Mouse (Mus musculus) liver, adult 2 months (tissue): ENCODE results near the gene Zfp592. TPM values are rescaled to one million over a fixed set of nuclear protein-coding genes. Genes with fewer than 3 reads are reported as not detected.

Experiments
- DNase-seq: peaks from one replicate; pipeline ENCODE4 v3.0.0-alpha.2; 2011; ENCODE audit warnings: low read depth, low spot score; ENCODE audit errors: extremely low read depth
- H3K27ac ChIP-seq: fragments of 200-500 bp; replicated peaks from 2 replicates; pipeline ENCODE4 v1.5.1; 2012; ENCODE audit warnings: low read depth, mild to moderate bottlenecking, control low read depth, inconsistent platforms, low read length; ENCODE audit not compliant: insufficient read depth
- H3K27me3 ChIP-seq: fragments of 200-500 bp; 2 replicates; pipeline ENCODE4 v1.6.1; 2012; ENCODE audit warnings: mild to moderate bottlenecking, moderate library complexity, low read length, inconsistent platforms; ENCODE audit not compliant: control insufficient read depth, insufficient read depth
- H3K36me3 ChIP-seq: fragments of 200-500 bp; 2 replicates; pipeline ENCODE4 v1.6.1; 2012; ENCODE audit warnings: low read length, inconsistent platforms; ENCODE audit not compliant: control insufficient read depth, insufficient read depth
- H3K4me1 ChIP-seq: fragments of 200-500 bp; 2 replicates; pipeline ENCODE4 v1.6.1; 2011; ENCODE audit warnings: low read length; ENCODE audit not compliant: control insufficient read depth, insufficient read depth
- H3K4me3 ChIP-seq: fragments of 200-500 bp; 2 replicates; pipeline ENCODE4 v1.5.1; 2011; ENCODE audit warnings: low read depth, mild to moderate bottlenecking, control low read depth, low read length, moderate library complexity; ENCODE audit not compliant: insufficient read depth
- H3K79me2 ChIP-seq: fragments of 200-500 bp; 2 replicates; pipeline ENCODE4 v1.6.1; 2012; ENCODE audit warnings: inconsistent platforms, mild to moderate bottlenecking, low read length, moderate library complexity; ENCODE audit not compliant: control insufficient read depth, insufficient read depth
- H3K9ac ChIP-seq: fragments of 200-500 bp; 2 replicates; pipeline ENCODE4 v1.6.1; 2012; ENCODE audit warnings: low read depth, mild to moderate bottlenecking, control low read depth, inconsistent platforms, low read length
- CTCF ChIP-seq: fragments of 200-500 bp; IDR thresholded peaks from 2 replicates; pipeline ENCODE4 v1.5.1; 2011; ENCODE audit warnings: low read depth, low read length, control low read depth
- POLR2A ChIP-seq: fragments of 200-500 bp; IDR thresholded peaks from 2 replicates; pipeline ENCODE4 v1.6.1; 2011; ENCODE audit warnings: low read length, control low read depth; ENCODE audit not compliant: insufficient read depth; ENCODE audit errors: extremely low read depth
- WGBS: fragments of 180-500 bp; shearing (Covaris S2); methylation state at CpG from one replicate; pipeline ENCODE4 v1.1.7; 2018; 5-methylcytosine and 5-hydroxymethylcytosine counted together
- polyA plus RNA-seq: library from polyadenylated mRNA; depleted of rRNA; stranded (reverse); fragments of >200 nt; gene quantifications from 2 replicates; pipeline ENCODE4 v1.2.3, GENCODE M21; 2012
- total RNA-seq: library from RNA; depleted of rRNA; stranded (reverse); fragments of >200 nt; gene quantifications from 2 replicates; pipeline ENCODE4 v1.2.3, GENCODE M21; 2014

Gene Zfp592
- total and polyA plus RNA-seq, 2 experiments, result 6.7 to 11.3 TPM

- DNase-seq, result no peak
- Histone ChIP-seq H3K36me3 (no peaks in the 10 kb centered on the region), H3K4me1 (no peaks in the 10 kb centered on the region), H3K9ac (no peak overlapping the region), H3K4me3 (no peak overlapping the region), H3K27me3 (no peaks in the 10 kb centered on the region), H3K79me2 (no peaks in the 10 kb centered on the region), H3K27ac (no peak overlapping the region)
- 94% methylated on average over 11 of the region's 11 CpGs for WGBS
- no peak for TF ChIP-seq POLR2A
Measured at GRCm38 (mm10) chr7:80980566-80980965, 12.9 kb upstream of the Zfp592 start.

DNA sequence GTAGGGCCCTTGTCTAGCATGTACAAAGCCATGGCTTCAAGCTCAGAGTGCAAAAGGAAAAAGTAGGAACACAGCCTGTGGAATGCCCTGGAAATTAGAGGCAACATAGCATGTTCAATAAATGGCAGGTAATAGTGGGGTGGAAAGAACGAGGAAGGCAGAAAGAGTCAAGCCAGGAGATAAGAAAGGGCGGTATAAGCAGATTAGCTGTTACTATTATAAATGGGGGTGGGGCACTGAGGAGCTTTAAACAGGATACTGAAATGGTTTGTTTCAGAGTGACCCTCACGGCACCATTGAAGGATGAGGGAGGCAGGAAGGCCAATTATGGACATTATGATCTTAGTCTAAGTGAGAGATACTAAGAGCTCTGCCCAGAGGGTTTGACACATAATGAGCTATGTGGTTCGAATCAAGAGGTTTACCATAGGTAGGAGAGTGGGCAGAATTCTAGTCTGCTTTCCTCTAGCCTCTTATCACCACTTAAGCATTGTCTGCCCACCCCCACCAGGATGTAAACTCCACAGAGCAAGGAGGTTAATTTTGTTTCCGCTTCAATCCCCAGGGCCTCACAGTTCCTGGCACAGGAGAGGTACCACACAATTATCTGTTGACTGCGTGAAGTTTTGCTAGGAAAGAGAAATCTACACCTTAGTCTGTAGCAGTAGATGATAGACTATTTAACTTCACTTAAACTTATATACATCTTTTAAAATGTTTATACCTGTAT, 6.9 kb upstream of the Zfp592 start:
- Histone ChIP-seq H3K36me3 (no peaks in the 10 kb centered on the region), H3K27ac (no peak overlapping the region), H3K4me3 (no peak overlapping the region), H3K27me3 (no peaks in the 10 kb centered on the region), H3K9ac (no peak overlapping the region), H3K4me1 (peaks cover 11% of the 10 kb centered on the region), H3K79me2 (peaks cover 3% of the 10 kb centered on the region; the same call in 1 of the 2 replicates)
- no peak for TF ChIP-seq CTCF
- TF ChIP-seq POLR2A, result no peak
- WGBS, result 67% methylated on average over 6 of the region's 6 CpGs
- DNase-seq, result no peak

GRCm38 (mm10) chr7:80987805-80988625, 5.5 kb upstream of the Zfp592 start:
- Histone ChIP-seq H3K4me1 (peaks cover 14% of the 10 kb centered on the region), H3K4me3 (no peak overlapping the region), H3K9ac (no peak overlapping the region), H3K79me2 (peaks cover 4% of the 10 kb centered on the region; the same call in 1 of the 2 replicates), H3K36me3 (no peaks in the 10 kb centered on the region), H3K27ac (peak overlapping the region; percentile 29; the same call in 1 of the 2 replicates), H3K27me3 (no peaks in the 10 kb centered on the region)
- TF ChIP-seq POLR2A (no peak), CTCF (no peak)
- WGBS, result 59% methylated on average over 4 of the region's 4 CpGs
- peak; percentile 85 for DNase-seq

DNA sequence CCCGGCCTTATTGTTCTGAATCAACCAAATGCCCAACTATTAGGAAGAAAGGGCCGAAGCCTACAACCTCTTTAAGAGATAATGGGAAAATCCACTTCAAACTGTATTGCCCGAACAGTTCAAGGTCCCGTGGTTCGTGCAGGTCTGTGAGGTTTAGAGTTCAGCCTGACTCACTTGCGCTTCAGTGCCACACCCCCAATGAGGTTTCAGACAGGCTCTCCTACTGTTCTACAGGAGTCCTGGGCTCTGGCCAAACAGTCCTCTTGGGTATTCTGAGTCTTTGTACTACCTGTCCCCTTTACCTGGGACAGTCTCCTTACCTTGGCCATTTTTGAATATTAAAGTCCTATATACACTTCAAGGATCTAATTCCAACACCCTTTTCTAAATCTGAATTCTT, 3.2 kb upstream of the Zfp592 start:
- TF ChIP-seq POLR2A (no peak), CTCF (no peak)
- Histone ChIP-seq H3K4me1 (peaks cover 18% of the 10 kb centered on the region), H3K4me3 (no peak overlapping the region), H3K27ac (no peak overlapping the region), H3K9ac (no peak overlapping the region), H3K79me2 (peaks cover 13% of the 10 kb centered on the region; the same call in 1 of the 2 replicates), H3K36me3 (no peaks in the 10 kb centered on the region), H3K27me3 (no peaks in the 10 kb centered on the region)
- DNase-seq, result peak; percentile 82
- 39% methylated on average over 6 of the region's 6 CpGs for WGBS

GRCm38 (mm10) chr7:80991589-80991988, 1.9 kb upstream of the Zfp592 start:
- Histone ChIP-seq H3K79me2 (peaks cover 22% of the 10 kb centered on the region), H3K27me3 (no peaks in the 10 kb centered on the region), H3K9ac (no peak overlapping the region), H3K4me1 (peaks cover 23% of the 10 kb centered on the region), H3K4me3 (no peak overlapping the region), H3K36me3 (no peaks in the 10 kb centered on the region), H3K27ac (no peak overlapping the region)
- TF ChIP-seq CTCF, result no peak
- no peak for TF ChIP-seq POLR2A
- WGBS, result 85% methylated on average over 5 of the region's 5 CpGs
- peak; percentile 48 for DNase-seq
